Mouse (Mus musculus): ENCODE measurements around the gene Twist1. TPM values are rescaled to one million over a fixed set of nuclear protein-coding genes. Genes with fewer than 3 reads are reported as not detected.

Twist1 gene
- 1.5 and 1.9 TPM in 2 replicates for polyA plus RNA-seq (2014; fragmentation: Nextera tagmentation; extraction: Ambion mirVana)

DNA sequence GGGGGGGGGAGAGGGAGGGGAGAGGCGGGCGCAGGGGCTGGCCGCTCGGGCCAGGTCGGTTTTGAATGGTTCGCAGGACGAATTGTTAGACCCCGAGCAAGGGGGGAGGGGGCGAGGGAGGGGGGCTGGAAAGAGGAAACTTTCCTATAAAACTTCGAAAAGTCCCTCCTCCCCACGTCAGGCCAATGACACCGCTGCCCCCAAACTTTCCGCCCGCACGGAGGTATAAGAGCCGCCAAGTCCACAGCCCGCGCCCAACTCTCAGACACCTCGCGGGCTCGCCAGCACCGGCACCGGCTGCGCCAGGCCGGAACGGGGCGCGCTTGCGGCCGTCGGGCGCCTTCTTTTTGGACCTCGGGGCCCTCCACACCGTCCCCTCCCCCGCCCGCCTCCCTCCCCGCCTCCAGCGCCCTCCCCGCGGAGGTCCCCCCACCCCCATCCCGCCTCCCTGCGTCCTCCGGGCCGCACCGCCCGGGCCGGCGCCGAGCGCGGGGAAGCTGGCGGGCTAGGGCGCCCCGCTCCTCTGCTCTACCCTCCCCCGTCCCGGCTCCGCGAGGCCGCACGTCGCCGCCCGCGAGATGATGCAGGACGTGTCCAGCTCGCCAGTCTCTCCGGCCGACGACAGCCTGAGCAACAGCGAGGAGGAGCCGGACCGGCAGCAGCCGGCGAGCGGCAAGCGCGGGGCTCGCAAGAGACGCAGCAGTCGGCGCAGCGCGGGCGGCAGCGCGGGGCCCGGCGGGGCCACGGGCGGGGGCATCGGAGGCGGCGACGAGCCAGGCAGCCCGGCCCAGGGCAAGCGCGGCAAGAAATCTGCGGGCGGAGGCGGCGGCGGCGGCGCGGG, at the start of gene Twist1:
Gene Twist1 (plus strand): TSS at position 272 of the 841 bp plus-strand sequence.
- peaks cover 89% of the 10 kb centered on the region for H3K27me3 ChIP-seq (ENCODE audit: control insufficient read depth, insufficient read depth, low read length)
- no peak within 1 kb of the TSS; the same call in 1 of the 2 replicates for H3K27ac ChIP-seq
- peak within 1 kb of the TSS; percentile 42 for H3K4me3 ChIP-seq (replicated peaks; ENCODE audit: low read length)
- ATAC-seq (ENCODE audit: low FRiP score) (peak; percentile 71), DNase-seq (ENCODE audit: low spot score) (peak; percentile 31)
- WGBS: under 1% methylated on average over 75 of the region's 105 CpGs
- H3K4me2 ChIP-seq (replicated peaks): peak within 1 kb of the TSS; percentile 64
- peak within 1 kb of the TSS; percentile 47 for H3K9ac ChIP-seq
- no peaks in the 10 kb centered on the region for H3K9me3 ChIP-seq (ENCODE audit: control insufficient read depth, low read length)
- peaks cover 7% of the 10 kb centered on the region; the same call in 1 of the 2 replicates for H3K4me1 ChIP-seq (replicated peaks; ENCODE audit: control insufficient read depth, insufficient read depth, low read length)
- no peaks in the 10 kb centered on the region for H3K36me3 ChIP-seq (replicated peaks; ENCODE audit: control insufficient read depth, insufficient read depth)

DNA sequence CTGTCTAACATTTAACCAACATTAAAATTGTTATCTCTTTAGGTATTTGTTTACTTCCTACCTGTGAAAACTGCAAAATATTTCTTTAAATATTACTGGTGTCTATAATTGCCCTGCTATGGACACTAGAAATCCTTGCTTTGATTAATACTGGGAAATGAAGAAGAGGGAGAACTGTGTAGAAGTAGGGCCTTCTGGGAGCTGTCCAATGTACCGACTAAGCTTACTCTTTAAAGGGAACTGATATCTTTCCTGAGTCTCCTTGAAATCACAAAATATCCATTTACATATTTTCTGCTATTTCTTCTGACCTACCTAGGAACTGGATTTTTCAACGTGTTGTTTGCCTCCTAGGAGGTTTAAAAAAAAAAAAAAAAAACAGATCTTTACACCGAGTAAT, 30.7 kb upstream of the Twist1 start:
- ATAC-seq (ENCODE audit: low FRiP score) (no peak), DNase-seq (ENCODE audit: low spot score) (no peak)

DNA sequence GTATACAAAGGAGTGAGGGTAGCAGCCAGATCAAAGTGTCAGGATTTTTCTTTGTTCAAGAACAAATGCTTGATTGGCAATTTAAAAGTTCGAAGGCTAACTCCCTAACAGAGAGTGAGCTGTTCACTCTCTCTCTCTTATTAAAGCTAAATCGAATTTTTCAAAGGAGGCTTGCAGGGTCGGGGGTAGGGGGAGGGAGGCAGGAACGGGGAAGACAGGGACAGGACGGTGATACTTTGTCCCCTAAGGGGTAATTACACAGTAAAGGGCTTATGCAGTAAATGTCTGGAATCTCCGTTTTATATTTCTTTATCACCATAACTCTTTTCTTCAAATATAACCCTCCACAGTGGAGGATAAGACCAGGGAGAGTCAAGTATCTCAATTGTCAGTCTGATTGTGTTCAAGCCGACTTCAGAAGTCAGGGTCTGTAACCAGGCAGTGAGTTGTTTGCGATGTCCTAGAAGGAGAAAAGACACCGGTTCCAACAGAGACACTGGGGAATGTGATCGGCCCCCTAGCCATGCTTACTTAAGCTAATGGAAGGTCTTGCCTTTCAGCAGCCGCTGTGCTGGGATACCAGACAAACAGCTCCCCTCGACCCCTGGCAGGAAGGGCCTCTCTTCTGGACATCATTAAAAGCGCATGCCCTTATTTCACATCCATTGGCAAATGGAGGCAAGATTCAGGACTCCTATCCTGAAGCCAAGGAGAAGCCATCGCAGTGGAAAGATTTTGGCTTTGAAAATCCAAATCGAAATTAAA, 30.0 kb upstream of the Twist1 start:
- WGBS: under 1% methylated on average over 15 of the region's 15 CpGs
- Histone ChIP-seq H3K4me2 (replicated peaks) (peak overlapping the region; percentile 49), H3K27ac (no peak overlapping the region), H3K9ac (no peak overlapping the region), H3K9me3 (ENCODE audit: control insufficient read depth, low read length) (no peaks in the 10 kb centered on the region), H3K4me1 (replicated peaks; ENCODE audit: control insufficient read depth, insufficient read depth, low read length) (peaks cover 13% of the 10 kb centered on the region), H3K36me3 (replicated peaks; ENCODE audit: control insufficient read depth, insufficient read depth) (no peaks in the 10 kb centered on the region), H3K27me3 (ENCODE audit: control insufficient read depth, insufficient read depth, low read length) (peaks cover 45% of the 10 kb centered on the region), H3K4me3 (replicated peaks; ENCODE audit: low read length) (peak overlapping the region; percentile 19; the same call in 1 of the 2 replicates)
- no peak for DNase-seq (ENCODE audit: low spot score)
- peak; percentile 65; the same call in 1 of the 2 replicates for ATAC-seq (ENCODE audit: low FRiP score)

More for the DNA sequence above, 30.7 kb upstream of the Twist1 start:
- no peak overlapping the region for H3K27ac ChIP-seq
- H3K27me3 ChIP-seq (ENCODE audit: control insufficient read depth, insufficient read depth, low read length): peaks cover 45% of the 10 kb centered on the region
- H3K9ac ChIP-seq: no peak overlapping the region
- H3K4me3 ChIP-seq (replicated peaks; ENCODE audit: low read length): no peak overlapping the region
- H3K36me3 ChIP-seq (replicated peaks; ENCODE audit: control insufficient read depth, insufficient read depth): no peaks in the 10 kb centered on the region
- peaks cover 13% of the 10 kb centered on the region for H3K4me1 ChIP-seq (replicated peaks; ENCODE audit: control insufficient read depth, insufficient read depth, low read length)
- WGBS: 13% methylated on average over 3 of the region's 3 CpGs
- H3K9me3 ChIP-seq (ENCODE audit: control insufficient read depth, low read length): no peaks in the 10 kb centered on the region
- no peak overlapping the region for H3K4me2 ChIP-seq (replicated peaks)

DNA sequence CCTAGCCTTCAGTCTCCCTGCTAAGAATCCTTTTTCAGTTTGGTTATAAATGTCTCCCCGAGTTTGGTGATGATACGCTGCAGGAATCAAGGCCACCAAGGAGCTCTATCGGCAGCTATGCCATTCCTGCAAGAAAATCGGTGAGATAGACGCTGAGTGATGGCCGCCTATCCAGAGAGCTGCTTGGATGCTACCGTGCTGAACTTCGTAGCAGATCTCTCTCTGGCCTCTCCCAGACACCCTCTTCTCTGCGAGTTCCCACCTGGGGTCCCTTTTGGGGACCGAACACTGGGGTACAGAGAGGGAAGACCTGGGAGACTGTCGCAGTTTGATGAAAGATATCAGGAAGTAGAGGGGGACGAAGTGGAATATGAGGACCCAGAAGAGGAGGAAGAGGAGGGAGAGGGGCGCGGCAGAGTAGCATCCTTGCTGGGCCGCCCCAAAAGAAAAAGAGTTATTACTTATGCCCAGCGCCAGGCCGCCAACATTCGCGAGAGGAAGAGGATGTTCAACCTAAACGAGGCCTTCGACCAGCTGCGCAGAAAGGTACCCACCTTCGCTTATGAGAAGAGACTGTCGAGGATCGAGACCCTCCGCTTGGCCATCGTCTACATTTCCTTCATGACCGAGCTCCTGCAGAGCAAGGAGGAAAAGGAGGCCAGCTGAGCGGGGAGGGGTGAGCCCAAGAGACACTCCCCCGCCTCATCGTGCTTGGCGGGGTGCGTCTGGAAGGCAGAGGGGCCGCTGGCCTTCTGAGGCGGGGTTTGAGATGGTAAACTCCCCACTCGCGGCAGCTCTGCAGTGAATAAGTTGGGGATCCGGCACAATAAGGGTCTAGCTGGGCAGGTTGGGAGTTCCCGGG, 28.9 kb upstream of the Twist1 start, which contains the start of gene Ferd3l:
Gene Ferd3l (plus strand): TSS at position 95 of the 862 bp plus-strand sequence.
- Histone ChIP-seq H3K4me2 (replicated peaks) (peak within 1 kb of the TSS; percentile 49), H3K9me3 (ENCODE audit: control insufficient read depth, low read length) (no peaks in the 10 kb centered on the region), H3K36me3 (replicated peaks; ENCODE audit: control insufficient read depth, insufficient read depth) (no peaks in the 10 kb centered on the region), H3K4me1 (replicated peaks; ENCODE audit: control insufficient read depth, insufficient read depth, low read length) (peaks cover 13% of the 10 kb centered on the region), H3K9ac (no peak within 1 kb of the TSS), H3K4me3 (replicated peaks; ENCODE audit: low read length) (peak within 1 kb of the TSS; percentile 19), H3K27ac (no peak within 1 kb of the TSS), H3K27me3 (ENCODE audit: control insufficient read depth, insufficient read depth, low read length) (peaks cover 45% of the 10 kb centered on the region)
- peak; percentile 28 for DNase-seq (ENCODE audit: low spot score)
- ATAC-seq (ENCODE audit: low FRiP score): peak; percentile 40; the same call in 1 of the 2 replicates
- 2% methylated on average over 39 of the region's 39 CpGs for WGBS

DNA sequence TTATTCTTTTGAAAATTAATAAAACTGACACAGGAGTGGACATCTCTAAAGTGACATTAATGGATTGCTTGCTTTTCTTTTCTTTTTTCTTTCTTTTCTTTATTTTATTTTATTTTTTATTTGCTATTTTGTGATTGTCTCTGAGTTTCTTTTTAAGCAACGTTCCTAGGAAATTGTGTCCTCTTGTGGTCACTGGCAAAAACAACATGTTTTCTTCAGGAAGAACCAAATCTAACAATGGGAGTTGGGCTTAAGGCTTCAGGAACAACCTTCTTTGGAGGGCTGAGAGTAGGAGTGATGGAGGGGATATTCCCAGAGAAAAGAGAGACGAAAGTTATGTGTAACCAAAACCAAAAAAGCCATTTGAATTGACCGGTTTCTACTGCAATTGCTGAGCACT, 4.6 kb upstream of the Twist1 start:
- H3K4me1 ChIP-seq (replicated peaks; ENCODE audit: control insufficient read depth, insufficient read depth, low read length): peaks cover 6% of the 10 kb centered on the region; the same call in 1 of the 2 replicates
- no peak overlapping the region for H3K27ac ChIP-seq
- no peak for ATAC-seq (ENCODE audit: low FRiP score)
- H3K27me3 ChIP-seq (ENCODE audit: control insufficient read depth, insufficient read depth, low read length): peaks cover 59% of the 10 kb centered on the region
- no peak overlapping the region for H3K9ac ChIP-seq
- H3K9me3 ChIP-seq (ENCODE audit: control insufficient read depth, low read length): no peaks in the 10 kb centered on the region
- DNase-seq (ENCODE audit: low spot score): no peak
- H3K36me3 ChIP-seq (replicated peaks; ENCODE audit: control insufficient read depth, insufficient read depth): no peaks in the 10 kb centered on the region
- no peak overlapping the region for H3K4me2 ChIP-seq (replicated peaks)
- H3K4me3 ChIP-seq (replicated peaks; ENCODE audit: low read length): no peak overlapping the region
- 5% methylated on average over 3 of the region's 3 CpGs for WGBS

DNA sequence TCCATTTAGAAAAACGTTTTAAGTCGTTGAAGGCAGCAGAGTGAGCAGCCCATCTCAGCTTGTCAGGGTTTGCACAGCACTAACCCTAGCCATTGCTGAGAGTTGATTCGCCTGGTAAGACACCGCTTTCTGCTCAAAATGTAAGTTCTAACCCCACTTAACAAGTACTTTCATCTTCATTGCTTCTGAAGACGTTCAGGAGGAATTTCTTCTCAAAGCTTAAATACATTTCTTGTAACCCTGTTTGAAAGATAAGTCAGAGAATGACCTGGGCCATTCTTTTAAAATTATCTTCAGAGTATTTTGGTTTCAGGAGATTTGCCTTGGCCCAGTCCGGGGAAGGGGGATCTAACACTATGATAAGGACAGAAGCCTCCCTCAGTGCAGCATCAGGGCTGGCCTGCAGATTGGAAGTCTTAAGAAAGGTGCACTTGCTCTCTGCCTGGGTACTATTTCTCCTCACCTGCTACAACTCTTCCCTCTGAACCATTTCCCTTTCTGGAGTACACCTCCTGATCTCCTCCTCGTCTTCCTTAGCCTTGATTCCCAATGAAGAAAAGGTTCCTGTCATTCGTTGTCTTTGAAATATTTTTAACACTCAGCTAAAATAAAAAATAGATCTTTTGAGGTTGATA, 2.4 kb upstream of the Twist1 start:
- H3K27me3 ChIP-seq (ENCODE audit: control insufficient read depth, insufficient read depth, low read length): peaks cover 76% of the 10 kb centered on the region
- 9% methylated on average over 8 of the region's 8 CpGs for WGBS

DNA sequence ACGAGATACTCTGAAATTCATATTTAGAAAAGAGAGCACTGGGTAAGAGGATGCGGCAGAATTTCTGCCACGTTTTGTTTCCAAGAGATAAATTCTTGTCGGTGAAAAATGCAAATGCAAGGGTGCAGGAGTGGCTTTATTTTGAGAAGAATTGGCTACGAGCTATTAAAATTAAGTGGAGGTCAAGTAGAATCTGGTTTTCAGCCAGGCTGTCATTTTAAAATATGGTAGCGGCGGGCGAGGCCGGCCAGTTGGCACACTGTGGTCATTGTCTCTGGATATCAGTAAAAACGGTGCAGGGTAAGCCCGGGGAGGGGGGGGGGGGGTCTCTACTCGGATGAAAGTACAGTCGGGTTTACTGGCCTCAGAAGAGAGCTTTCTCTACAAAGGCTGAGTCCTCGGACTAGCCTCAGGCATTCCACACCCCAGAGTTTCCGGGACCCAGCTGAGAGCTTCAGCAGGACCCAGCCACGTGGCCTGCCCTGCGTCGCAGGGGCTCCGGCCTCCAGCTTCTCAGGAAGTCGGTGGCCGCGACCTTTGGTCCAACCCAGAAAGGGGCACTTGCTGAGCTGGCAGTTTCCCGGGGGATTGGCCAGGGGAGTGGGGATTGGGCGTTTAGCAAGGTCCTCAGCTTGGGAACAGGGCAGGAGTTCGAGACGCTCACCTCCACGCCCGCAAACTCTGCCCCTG, 1.7 kb upstream of the Twist1 start:
- Histone ChIP-seq H3K27me3 (ENCODE audit: control insufficient read depth, insufficient read depth, low read length) (peaks cover 81% of the 10 kb centered on the region), H3K9ac (no peak overlapping the region), H3K4me2 (replicated peaks) (no peak overlapping the region; the same call in 1 of the 2 replicates), H3K4me1 (replicated peaks; ENCODE audit: control insufficient read depth, insufficient read depth, low read length) (peaks cover 7% of the 10 kb centered on the region; the same call in 1 of the 2 replicates), H3K9me3 (ENCODE audit: control insufficient read depth, low read length) (no peaks in the 10 kb centered on the region), H3K4me3 (replicated peaks; ENCODE audit: low read length) (no peak overlapping the region; the same call in 1 of the 2 replicates), H3K27ac (no peak overlapping the region), H3K36me3 (replicated peaks; ENCODE audit: control insufficient read depth, insufficient read depth) (no peaks in the 10 kb centered on the region)
- 1% methylated on average over 28 of the region's 28 CpGs for WGBS
- ATAC-seq (ENCODE audit: low FRiP score): 0 out of 2 replicates have a peak, but pooled peaks have one; percentile 22
- peak; percentile 40 for DNase-seq (ENCODE audit: low spot score)

More for the DNA sequence above, 2.4 kb upstream of the Twist1 start:
- Histone ChIP-seq H3K9ac (no peak overlapping the region), H3K4me2 (replicated peaks) (no peak overlapping the region), H3K4me3 (replicated peaks; ENCODE audit: low read length) (no peak overlapping the region), H3K4me1 (replicated peaks; ENCODE audit: control insufficient read depth, insufficient read depth, low read length) (peaks cover 7% of the 10 kb centered on the region; the same call in 1 of the 2 replicates), H3K9me3 (ENCODE audit: control insufficient read depth, low read length) (no peaks in the 10 kb centered on the region), H3K27ac (no peak overlapping the region), H3K36me3 (replicated peaks; ENCODE audit: control insufficient read depth, insufficient read depth) (no peaks in the 10 kb centered on the region)
- ATAC-seq (ENCODE audit: low FRiP score) (no peak), DNase-seq (ENCODE audit: low spot score) (no peak)
